Mouse (Mus musculus): ENCODE data around the gene Dmkn. TPM values are rescaled to one million over a fixed set of nuclear protein-coding genes. Genes with fewer than 3 reads are reported as not detected.

Dmkn gene
- polyA plus RNA-seq, 1 experiment from 2014 or later: not detected

- no peak for ATAC-seq (ENCODE audit: low FRiP score)
- Histone ChIP-seq H3K9ac (no peak overlapping the region), H3K9me3 (peaks cover 13% of the 10 kb centered on the region; the same call in 1 of the 2 replicates), H3K36me3 (replicated peaks) (no peaks in the 10 kb centered on the region), H3K4me2 (no peak overlapping the region), H3K27me3 (no peaks in the 10 kb centered on the region), H3K4me3 (replicated peaks) (no peak overlapping the region), H3K4me1 (no peaks in the 10 kb centered on the region), H3K27ac (no peak overlapping the region)
Observed at GRCm38 (mm10) chr7:30800653-30801052, 37.1 kb downstream of the Dmkn start.

DNA sequence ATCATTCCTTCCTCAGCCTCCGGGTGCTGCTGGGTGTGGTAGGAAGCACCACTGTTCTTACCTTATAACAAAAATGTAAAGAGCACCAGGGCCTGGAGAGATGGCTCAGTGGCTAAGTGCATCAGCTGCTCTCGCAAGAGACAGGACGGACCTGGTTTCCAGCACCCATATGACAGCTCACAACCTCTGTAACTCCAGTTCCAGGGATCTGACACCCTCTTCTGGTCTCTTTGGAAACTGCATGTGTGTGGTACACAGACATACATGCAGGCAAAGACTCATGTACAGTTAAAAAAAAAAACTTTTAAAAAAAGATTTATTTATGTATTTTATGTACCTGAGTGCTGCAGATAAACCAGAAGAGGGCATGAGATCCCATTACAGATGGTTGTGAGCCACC lies 39.7 kb downstream of the Dmkn start:
- Histone ChIP-seq H3K36me3 (replicated peaks) (no peaks in the 10 kb centered on the region), H3K27me3 (no peaks in the 10 kb centered on the region), H3K4me2 (no peak overlapping the region), H3K27ac (no peak overlapping the region), H3K9me3 (peaks cover 13% of the 10 kb centered on the region; the same call in 1 of the 2 replicates), H3K9ac (no peak overlapping the region), H3K4me3 (replicated peaks) (no peak overlapping the region), H3K4me1 (no peaks in the 10 kb centered on the region)
- 90% methylated on average over 3 of the region's 3 CpGs for WGBS
- ATAC-seq (ENCODE audit: low FRiP score): no peak

GRCm38 (mm10) chr7:30804026-30804715 lies 40.6 kb downstream of the Dmkn start:
- no peak for ATAC-seq (ENCODE audit: low FRiP score)
- H3K4me3 ChIP-seq (replicated peaks): no peak overlapping the region
- H3K9ac ChIP-seq: no peak overlapping the region
- no peaks in the 10 kb centered on the region for H3K4me1 ChIP-seq
- no peak overlapping the region for H3K4me2 ChIP-seq
- no peak overlapping the region for H3K27ac ChIP-seq
- H3K9me3 ChIP-seq: peaks cover 13% of the 10 kb centered on the region; the same call in 1 of the 2 replicates
- H3K36me3 ChIP-seq (replicated peaks): no peaks in the 10 kb centered on the region
- 92% methylated on average over 9 of the region's 9 CpGs for WGBS
- no peaks in the 10 kb centered on the region for H3K27me3 ChIP-seq

- no peak for ATAC-seq (ENCODE audit: low FRiP score)
- no peak overlapping the region for H3K27ac ChIP-seq
- WGBS: 48% methylated on average over 6 of the region's 6 CpGs
- H3K4me2 ChIP-seq: no peak overlapping the region
- H3K9ac ChIP-seq: no peak overlapping the region
- no peak overlapping the region for H3K4me3 ChIP-seq (replicated peaks)
- H3K36me3 ChIP-seq (replicated peaks): no peaks in the 10 kb centered on the region
- peaks cover 5% of the 10 kb centered on the region; the same call in 1 of the 2 replicates for H3K9me3 ChIP-seq
- no peaks in the 10 kb centered on the region for H3K4me1 ChIP-seq
- no peaks in the 10 kb centered on the region for H3K27me3 ChIP-seq
Observed at GRCm38 (mm10) chr7:30805924-30806323, 42.4 kb downstream of the Dmkn start.

DNA sequence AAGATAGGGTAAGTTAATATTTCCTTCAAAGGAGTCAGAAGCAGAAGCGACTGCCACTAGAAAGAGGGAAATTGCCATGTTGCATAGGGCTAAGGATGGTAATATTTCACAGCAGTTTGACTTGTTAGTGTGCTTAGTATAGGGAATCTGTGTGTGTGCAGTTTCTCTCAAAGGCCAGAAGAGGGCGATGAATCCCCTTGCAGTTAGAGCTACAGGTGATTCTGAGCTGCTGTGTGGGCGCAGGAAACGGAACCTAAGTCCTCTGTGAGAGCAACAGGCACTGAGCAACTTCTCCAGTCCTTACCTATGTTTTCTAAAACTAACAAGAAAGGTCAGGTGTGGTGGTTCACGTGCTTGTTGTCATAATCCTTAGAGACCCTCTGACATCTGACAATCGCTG lies 46.8 kb downstream of the Dmkn start:
- Histone ChIP-seq H3K9me3 (no peaks in the 10 kb centered on the region), H3K27ac (no peak overlapping the region), H3K9ac (no peak overlapping the region), H3K4me2 (no peak overlapping the region), H3K4me3 (replicated peaks) (no peak overlapping the region), H3K27me3 (no peaks in the 10 kb centered on the region), H3K36me3 (replicated peaks) (no peaks in the 10 kb centered on the region), H3K4me1 (no peaks in the 10 kb centered on the region)
- WGBS: 56% methylated on average over 6 of the region's 6 CpGs
- ATAC-seq (ENCODE audit: low FRiP score): no peak

- no peaks in the 10 kb centered on the region for H3K36me3 ChIP-seq (replicated peaks)
- no peak overlapping the region for H3K4me2 ChIP-seq
- H3K27ac ChIP-seq: no peak overlapping the region
- WGBS: 67% methylated on average over 9 of the region's 9 CpGs
- no peaks in the 10 kb centered on the region for H3K9me3 ChIP-seq
- no peaks in the 10 kb centered on the region for H3K27me3 ChIP-seq
- no peak for ATAC-seq (ENCODE audit: low FRiP score)
- H3K4me1 ChIP-seq: no peaks in the 10 kb centered on the region
- no peak overlapping the region for H3K4me3 ChIP-seq (replicated peaks)
- H3K9ac ChIP-seq: no peak overlapping the region
Observed at GRCm38 (mm10) chr7:30811757-30812290, 48.3 kb downstream of the Dmkn start.

DNA sequence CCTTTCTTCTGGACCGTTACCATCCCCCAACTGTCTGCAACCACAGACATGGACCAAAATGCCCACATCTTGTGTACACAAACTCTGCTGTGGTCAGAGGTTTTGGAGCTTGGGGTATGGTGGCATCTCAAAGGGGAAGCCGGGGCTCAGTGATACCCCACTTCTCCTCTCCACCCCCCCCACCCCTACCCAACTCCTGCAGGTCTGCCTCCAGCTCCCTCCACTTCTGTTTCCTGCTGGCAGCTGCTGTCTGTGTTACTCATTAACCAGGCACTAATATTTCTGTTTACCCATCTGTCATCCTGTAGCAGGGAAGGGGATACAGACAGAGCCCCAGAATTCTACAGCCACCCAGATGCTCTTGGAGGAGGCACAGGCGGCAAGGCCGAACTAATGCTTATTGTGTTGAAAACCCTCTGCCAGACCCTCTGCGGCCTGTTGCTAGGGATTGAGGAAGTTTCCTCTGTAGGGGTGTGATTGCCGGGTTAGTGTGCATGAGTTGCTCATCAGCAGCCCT lies 48.8 kb downstream of the Dmkn start:
- 72% methylated on average over 6 of the region's 6 CpGs for WGBS
- Histone ChIP-seq H3K4me1 (no peaks in the 10 kb centered on the region), H3K9me3 (no peaks in the 10 kb centered on the region), H3K4me2 (no peak overlapping the region), H3K27me3 (no peaks in the 10 kb centered on the region), H3K4me3 (replicated peaks) (no peak overlapping the region), H3K27ac (no peak overlapping the region), H3K36me3 (replicated peaks) (no peaks in the 10 kb centered on the region), H3K9ac (no peak overlapping the region)
- ATAC-seq (ENCODE audit: low FRiP score): no peak

GRCm38 (mm10) chr7:30820131-30820530 lies 56.6 kb downstream of the Dmkn start:
- no peaks in the 10 kb centered on the region for H3K27me3 ChIP-seq
- H3K9ac ChIP-seq: no peak overlapping the region
- 80% methylated on average over 6 of the region's 6 CpGs for WGBS

GRCm38 (mm10) chr7:30820854-30821445 lies 57.4 kb downstream of the Dmkn start:
- Histone ChIP-seq H3K36me3 (replicated peaks) (no peaks in the 10 kb centered on the region), H3K4me1 (no peaks in the 10 kb centered on the region), H3K27me3 (no peaks in the 10 kb centered on the region), H3K4me2 (no peak overlapping the region), H3K4me3 (replicated peaks) (no peak overlapping the region), H3K9ac (no peak overlapping the region), H3K27ac (no peak overlapping the region), H3K9me3 (no peaks in the 10 kb centered on the region)
- no peak for ATAC-seq (ENCODE audit: low FRiP score)
- WGBS: 71% methylated on average over 7 of the region's 7 CpGs

More at GRCm38 (mm10) chr7:30820131-30820530, 56.6 kb downstream of the Dmkn start:
- no peak overlapping the region for H3K4me2 ChIP-seq
- no peak overlapping the region for H3K27ac ChIP-seq
- H3K4me3 ChIP-seq (replicated peaks): no peak overlapping the region
- no peaks in the 10 kb centered on the region for H3K9me3 ChIP-seq
- no peaks in the 10 kb centered on the region for H3K4me1 ChIP-seq
- H3K36me3 ChIP-seq (replicated peaks): no peaks in the 10 kb centered on the region
- no peak for ATAC-seq (ENCODE audit: low FRiP score)

GRCm38 (mm10) chr7:30821532-30821931 lies 58.0 kb downstream of the Dmkn start:
- 72% methylated on average over 5 of the region's 5 CpGs for WGBS
- Histone ChIP-seq H3K36me3 (replicated peaks) (no peaks in the 10 kb centered on the region), H3K9ac (no peak overlapping the region), H3K4me3 (replicated peaks) (no peak overlapping the region), H3K9me3 (no peaks in the 10 kb centered on the region), H3K27ac (no peak overlapping the region), H3K4me2 (no peak overlapping the region), H3K27me3 (no peaks in the 10 kb centered on the region), H3K4me1 (no peaks in the 10 kb centered on the region)
- ATAC-seq (ENCODE audit: low FRiP score): no peak

- Histone ChIP-seq H3K9me3 (no peaks in the 10 kb centered on the region), H3K4me2 (no peak within 1 kb of the TSS), H3K27me3 (no peaks in the 10 kb centered on the region), H3K9ac (no peak within 1 kb of the TSS), H3K36me3 (replicated peaks) (no peaks in the 10 kb centered on the region), H3K4me1 (no peaks in the 10 kb centered on the region), H3K4me3 (replicated peaks) (no peak within 1 kb of the TSS), H3K27ac (no peak within 1 kb of the TSS)
- 88% methylated on average over 18 of the region's 18 CpGs for WGBS
- no peak for ATAC-seq (ENCODE audit: low FRiP score)
Observed at GRCm38 (mm10) chr7:30823675-30824074, 60.1 kb downstream of the Dmkn start, which contains the start of gene Ffar2. Ffar2 (minus strand) TSS chr7:30823775.

DNA sequence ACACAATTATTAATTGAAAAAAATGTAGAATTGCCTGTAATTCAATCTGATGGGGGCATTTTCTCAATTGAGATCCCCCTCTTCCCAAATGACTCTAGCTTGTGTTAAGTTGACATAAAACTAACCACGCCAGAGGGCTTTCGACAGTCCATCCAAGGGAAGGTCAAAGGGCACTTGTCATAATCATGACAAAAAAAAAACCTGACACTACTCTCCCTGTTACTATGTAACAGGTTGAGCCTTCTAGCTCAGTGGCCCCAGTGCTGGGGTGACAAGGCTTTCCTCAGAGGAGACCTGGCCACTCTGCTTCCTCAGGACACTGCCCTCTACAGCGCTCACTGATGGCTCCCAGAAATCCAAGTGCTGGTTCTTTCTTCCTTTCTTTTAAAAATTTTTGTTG lies 60.8 kb downstream of the Dmkn start:
- Histone ChIP-seq H3K9me3 (no peaks in the 10 kb centered on the region), H3K27me3 (no peaks in the 10 kb centered on the region), H3K27ac (no peak overlapping the region), H3K36me3 (replicated peaks) (no peaks in the 10 kb centered on the region), H3K4me1 (no peaks in the 10 kb centered on the region), H3K4me3 (replicated peaks) (no peak overlapping the region), H3K4me2 (no peak overlapping the region), H3K9ac (no peak overlapping the region)
- ATAC-seq (ENCODE audit: low FRiP score): no peak
- WGBS: 95% methylated on average over 3 of the region's 3 CpGs

- no peaks in the 10 kb centered on the region for H3K36me3 ChIP-seq (replicated peaks)
- no peaks in the 10 kb centered on the region for H3K4me1 ChIP-seq
- 89% methylated on average over 10 of the region's 10 CpGs for WGBS
Observed at GRCm38 (mm10) chr7:30826660-30827059, 63.1 kb downstream of the Dmkn start.

More at GRCm38 (mm10) chr7:30826660-30827059, 63.1 kb downstream of the Dmkn start:
- no peak overlapping the region for H3K4me3 ChIP-seq (replicated peaks)
- H3K27ac ChIP-seq: no peak overlapping the region
- H3K9me3 ChIP-seq: no peaks in the 10 kb centered on the region
- H3K27me3 ChIP-seq: no peaks in the 10 kb centered on the region
- ATAC-seq (ENCODE audit: low FRiP score): no peak
- no peak overlapping the region for H3K4me2 ChIP-seq
- no peak overlapping the region for H3K9ac ChIP-seq

Measured in forebrain, embryonic 12.5 days (tissue).